Mouse (Mus musculus): ENCODE measurements at regions not wholly inside any gene's neighbourhood (a gene's known extent, or its start where the extent isn't known, plus 50 kb on each side); places are given as distances from the start of the nearest gene placed in this dataset.

DNA sequence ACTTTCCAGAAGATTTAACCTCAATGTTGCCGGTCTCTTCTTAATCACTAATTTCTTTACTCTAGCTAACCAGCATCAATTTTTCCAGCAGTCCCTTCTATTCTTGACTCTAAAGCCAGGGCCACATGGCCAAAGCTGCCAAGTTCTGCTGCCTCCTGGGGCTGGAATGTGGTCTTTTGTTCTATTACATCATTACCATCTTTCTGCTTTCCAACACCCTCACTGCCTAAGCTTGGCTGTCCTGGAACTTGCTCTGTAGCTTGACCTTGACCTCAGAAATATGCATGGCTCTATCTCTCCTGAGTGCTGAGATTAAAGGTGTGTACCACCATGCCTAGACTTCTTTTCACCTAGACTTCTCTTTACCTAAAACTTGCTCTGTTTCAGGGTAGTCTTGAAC, 124.5 kb upstream of the Dkk2 start:
- DNase-seq (ENCODE audit: low spot score) (no peak), ATAC-seq (ENCODE audit: low FRiP score, low read depth) (no peak)
- TF ChIP-seq POLR2A (IDR thresholded peaks at IDR 0.05; ENCODE audit: borderline replicate concordance, extremely low read depth, insufficient read depth, insufficient read length): no peak
- 97% methylated on average over 1 of the region's 1 CpGs for WGBS
- Histone ChIP-seq H3K4me3 (replicated peaks; ENCODE audit: low read length) (no peak overlapping the region), H3K4me2 (replicated peaks; ENCODE audit: low read depth, low read length, severe bottlenecking) (no peak overlapping the region), H3K27ac (replicated peaks; ENCODE audit: low read depth, low read length) (no peak overlapping the region), H3K4me1 (ENCODE audit: control insufficient read depth, insufficient read depth, low read length) (peaks cover under 1% of the 10 kb centered on the region; the same call in 1 of the 2 replicates), H3K9ac (ENCODE audit: low read depth, low read length, severe bottlenecking) (no peak overlapping the region), H3K27me3 (ENCODE audit: control insufficient read depth, insufficient read depth, low read length) (no peaks in the 10 kb centered on the region), H3K9me3 (ENCODE audit: control insufficient read depth, low read length) (no peaks in the 10 kb centered on the region), H3K36me3 (ENCODE audit: control insufficient read depth, insufficient read depth, low read length) (no peaks in the 10 kb centered on the region)

DNA sequence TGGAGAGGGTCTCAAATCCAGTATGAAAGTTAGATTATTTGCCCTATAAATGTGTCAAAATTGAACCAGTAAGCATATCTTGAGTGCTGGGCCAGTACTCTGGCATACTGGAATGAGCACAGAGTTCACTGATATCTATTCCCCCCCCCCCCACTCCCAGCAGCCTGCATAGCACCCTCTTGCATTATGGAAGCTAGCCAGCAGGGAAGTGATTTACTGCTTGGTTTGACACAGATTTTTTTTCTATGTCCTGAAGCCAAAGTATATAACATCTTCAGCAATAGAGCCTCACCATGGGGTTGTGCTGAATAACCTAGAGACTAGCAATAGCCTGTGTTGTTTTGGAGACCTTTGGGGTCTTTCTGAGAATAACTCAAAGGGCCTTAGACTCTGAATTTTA, 123.5 kb upstream of the Dkk2 start:
- Histone ChIP-seq H3K27me3 (ENCODE audit: control insufficient read depth, insufficient read depth, low read length) (no peaks in the 10 kb centered on the region), H3K4me3 (replicated peaks; ENCODE audit: low read length) (no peak overlapping the region), H3K4me2 (replicated peaks; ENCODE audit: low read depth, low read length, severe bottlenecking) (no peak overlapping the region), H3K4me1 (ENCODE audit: control insufficient read depth, insufficient read depth, low read length) (peaks cover 8% of the 10 kb centered on the region), H3K27ac (replicated peaks; ENCODE audit: low read depth, low read length) (no peak overlapping the region), H3K9ac (ENCODE audit: low read depth, low read length, severe bottlenecking) (no peak overlapping the region), H3K9me3 (ENCODE audit: control insufficient read depth, low read length) (no peaks in the 10 kb centered on the region), H3K36me3 (ENCODE audit: control insufficient read depth, insufficient read depth, low read length) (no peaks in the 10 kb centered on the region)
- ATAC-seq (ENCODE audit: low FRiP score, low read depth): no peak
- no peak for DNase-seq (ENCODE audit: low spot score)
- no peak for TF ChIP-seq POLR2A (IDR thresholded peaks at IDR 0.05; ENCODE audit: borderline replicate concordance, extremely low read depth, insufficient read depth, insufficient read length)

DNA sequence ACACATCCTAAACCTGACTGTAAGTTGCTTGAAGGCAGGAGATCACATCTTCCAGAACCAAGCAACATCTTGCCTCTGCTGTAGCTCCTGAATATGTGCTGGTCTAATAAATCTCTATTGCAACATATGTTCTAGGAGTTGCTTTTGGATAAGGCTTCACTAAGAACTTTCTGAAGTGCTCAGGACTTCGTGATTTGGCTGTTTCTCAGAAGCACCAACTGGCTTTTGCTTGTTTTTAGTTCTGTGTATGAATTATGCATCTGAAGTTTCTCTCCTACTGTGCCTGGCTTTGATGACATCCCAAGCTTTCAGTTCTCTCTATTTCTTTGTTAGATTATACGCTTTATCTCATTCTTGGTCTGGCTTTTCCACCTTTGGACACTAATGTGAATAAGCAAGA, 122.2 kb upstream of the Dkk2 start:
- Histone ChIP-seq H3K4me3 (replicated peaks; ENCODE audit: low read length) (no peak overlapping the region), H3K36me3 (ENCODE audit: control insufficient read depth, insufficient read depth, low read length) (no peaks in the 10 kb centered on the region), H3K9me3 (ENCODE audit: control insufficient read depth, low read length) (no peaks in the 10 kb centered on the region), H3K4me2 (replicated peaks; ENCODE audit: low read depth, low read length, severe bottlenecking) (no peak overlapping the region), H3K4me1 (ENCODE audit: control insufficient read depth, insufficient read depth, low read length) (peaks cover 8% of the 10 kb centered on the region), H3K27me3 (ENCODE audit: control insufficient read depth, insufficient read depth, low read length) (no peaks in the 10 kb centered on the region), H3K9ac (ENCODE audit: low read depth, low read length, severe bottlenecking) (no peak overlapping the region), H3K27ac (replicated peaks; ENCODE audit: low read depth, low read length) (no peak overlapping the region)
- ATAC-seq (ENCODE audit: low FRiP score, low read depth) (no peak), DNase-seq (ENCODE audit: low spot score) (no peak)
- 88% methylated on average over 2 of the region's 2 CpGs for WGBS
- no peak for TF ChIP-seq POLR2A (IDR thresholded peaks at IDR 0.05; ENCODE audit: borderline replicate concordance, extremely low read depth, insufficient read depth, insufficient read length)

DNA sequence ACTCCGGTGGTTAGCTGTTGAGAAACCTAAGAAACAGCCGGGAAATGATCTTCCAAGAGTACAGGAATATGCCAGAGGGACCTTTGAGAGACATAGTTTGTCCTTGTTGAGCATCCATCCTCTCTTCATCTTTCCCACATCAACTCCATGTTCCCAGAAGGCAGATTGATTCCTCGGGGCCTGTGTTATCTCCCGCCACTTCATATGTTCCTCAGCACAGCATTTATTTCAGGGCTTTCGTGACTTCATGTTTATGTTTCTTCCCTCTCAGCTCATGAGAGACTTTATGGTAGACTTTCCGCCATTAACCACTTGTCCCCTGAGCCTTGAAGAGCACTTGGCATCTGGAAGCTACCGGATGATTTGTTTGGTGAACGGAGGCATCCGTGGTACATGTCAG, 120.1 kb upstream of the Dkk2 start:
- WGBS: 77% methylated on average over 9 of the region's 9 CpGs
- H3K36me3 ChIP-seq (ENCODE audit: control insufficient read depth, insufficient read depth, low read length): no peaks in the 10 kb centered on the region
- ATAC-seq (ENCODE audit: low FRiP score, low read depth): no peak
- no peak for TF ChIP-seq POLR2A (IDR thresholded peaks at IDR 0.05; ENCODE audit: borderline replicate concordance, extremely low read depth, insufficient read depth, insufficient read length)
- peaks cover 8% of the 10 kb centered on the region for H3K4me1 ChIP-seq (ENCODE audit: control insufficient read depth, insufficient read depth, low read length)
- H3K27ac ChIP-seq (replicated peaks; ENCODE audit: low read depth, low read length): no peak overlapping the region
- DNase-seq (ENCODE audit: low spot score): no peak
- H3K9ac ChIP-seq (ENCODE audit: low read depth, low read length, severe bottlenecking): no peak overlapping the region
- H3K27me3 ChIP-seq (ENCODE audit: control insufficient read depth, insufficient read depth, low read length): no peaks in the 10 kb centered on the region
- no peak overlapping the region for H3K4me3 ChIP-seq (replicated peaks; ENCODE audit: low read length)
- no peak overlapping the region for H3K4me2 ChIP-seq (replicated peaks; ENCODE audit: low read depth, low read length, severe bottlenecking)
- no peaks in the 10 kb centered on the region for H3K9me3 ChIP-seq (ENCODE audit: control insufficient read depth, low read length)

DNA sequence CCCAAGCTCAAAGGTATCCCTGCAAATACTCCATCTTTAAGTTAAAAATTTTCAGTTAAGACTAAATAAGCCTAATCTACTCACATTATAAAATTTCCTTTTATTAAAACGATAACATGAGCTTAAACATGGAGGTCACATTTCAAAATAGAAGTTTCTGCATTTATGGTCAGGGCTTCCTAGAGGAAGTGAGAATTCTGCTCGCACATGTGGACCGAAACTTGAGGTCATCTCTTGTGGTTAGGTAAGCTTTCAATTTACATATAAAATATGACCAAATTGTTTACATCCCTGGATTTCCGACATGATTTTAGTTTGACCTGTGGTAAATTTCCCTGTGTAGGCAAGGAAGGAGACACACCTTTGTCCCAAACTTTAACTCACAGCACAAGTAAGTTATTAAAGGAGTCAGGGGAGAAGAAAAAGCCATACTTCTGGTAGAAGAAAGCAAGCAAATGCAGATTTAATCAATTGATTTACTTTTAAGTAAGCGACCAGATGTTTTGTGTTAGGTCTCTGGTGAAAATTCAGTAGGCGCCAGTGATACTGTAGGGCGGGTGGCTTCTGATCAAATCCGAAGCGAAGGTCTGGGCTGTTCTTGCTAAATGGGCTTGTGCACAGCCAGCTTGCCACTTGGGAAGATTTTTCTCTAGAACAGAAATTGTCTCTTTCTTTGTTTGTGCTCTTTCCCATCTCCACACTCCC, 119.5 kb upstream of the Dkk2 start:
- no peak overlapping the region for H3K9ac ChIP-seq (ENCODE audit: low read depth, low read length, severe bottlenecking)
- H3K27me3 ChIP-seq (ENCODE audit: control insufficient read depth, insufficient read depth, low read length): no peaks in the 10 kb centered on the region
- H3K4me3 ChIP-seq (replicated peaks; ENCODE audit: low read length): no peak overlapping the region
- no peaks in the 10 kb centered on the region for H3K36me3 ChIP-seq (ENCODE audit: control insufficient read depth, insufficient read depth, low read length)
- no peak overlapping the region for H3K4me2 ChIP-seq (replicated peaks; ENCODE audit: low read depth, low read length, severe bottlenecking)
- ATAC-seq (ENCODE audit: low FRiP score, low read depth) (no peak), DNase-seq (ENCODE audit: low spot score) (no peak)
- H3K9me3 ChIP-seq (ENCODE audit: control insufficient read depth, low read length): no peaks in the 10 kb centered on the region
- TF ChIP-seq POLR2A (IDR thresholded peaks at IDR 0.05; ENCODE audit: borderline replicate concordance, extremely low read depth, insufficient read depth, insufficient read length): no peak
- peaks cover 8% of the 10 kb centered on the region for H3K4me1 ChIP-seq (ENCODE audit: control insufficient read depth, insufficient read depth, low read length)
- H3K27ac ChIP-seq (replicated peaks; ENCODE audit: low read depth, low read length): no peak overlapping the region
- 49% methylated on average over 9 of the region's 9 CpGs for WGBS

All from limb, embryonic 14.5 days (tissue).